Mouse (Mus musculus): Measurements from ENCODE around the gene Fbxo28. TPM values are rescaled to one million over a fixed set of nuclear protein-coding genes. Genes with fewer than 3 reads are reported as not detected.
A peak's percentile ranks its signal among the peaks of the same experiment; 100 is the strongest.
"Not testable (repeated sequence)": the region's sequence is repeated elsewhere in the genome, so short reads cannot be mapped to it uniquely, and the experiment has no call there.

Gene Fbxo28
- polyA plus RNA-seq, 1 experiment, result 8.1 TPM

DNA sequence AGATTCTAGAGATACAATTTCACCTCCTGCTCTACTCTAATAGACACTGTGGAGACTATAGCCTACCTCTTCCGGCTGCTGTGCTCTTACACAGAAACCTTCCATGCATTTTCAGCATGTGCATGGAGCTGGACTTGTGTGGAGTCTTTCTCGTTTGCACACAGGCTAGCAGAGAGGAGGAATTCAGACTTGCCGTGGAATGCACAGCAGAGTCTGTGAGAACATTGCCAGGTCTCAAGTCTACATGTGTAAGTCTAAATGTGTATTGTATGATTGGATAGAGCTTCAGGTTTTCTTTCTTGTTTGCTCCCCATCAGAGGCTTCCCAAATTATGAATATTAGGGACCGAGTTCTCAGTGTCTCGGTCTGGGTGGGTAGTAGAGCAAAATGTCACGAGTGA, 44.6 kb downstream of the Fbxo28 start:
- WGBS, result 91% methylated on average over 6 of the region's 6 CpGs
- DNase-seq (ENCODE audit: low read depth, low spot score), result no peak

DNA sequence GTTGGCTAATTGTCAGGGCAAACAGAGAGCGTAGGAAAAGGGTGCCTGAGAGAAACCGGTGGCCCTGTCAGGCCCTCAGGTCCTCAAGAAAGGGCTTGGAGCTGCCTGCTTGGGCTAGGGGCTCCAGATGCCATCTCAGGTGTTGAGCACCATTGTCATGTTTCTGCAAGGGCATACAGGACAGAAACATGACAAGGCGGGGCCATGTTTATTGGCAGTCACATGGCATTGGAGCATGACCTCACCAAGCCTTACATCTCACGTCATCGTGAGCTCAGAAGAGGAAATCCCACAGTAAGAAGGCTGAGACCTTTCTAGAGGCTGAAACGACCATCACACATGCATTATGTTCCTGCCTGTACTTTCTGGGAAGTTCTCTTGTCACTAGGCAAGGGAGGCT, 45.3 kb downstream of the Fbxo28 start:
- 78% methylated on average over 6 of the region's 6 CpGs for WGBS
- no peak for DNase-seq (ENCODE audit: low read depth, low spot score)

DNA sequence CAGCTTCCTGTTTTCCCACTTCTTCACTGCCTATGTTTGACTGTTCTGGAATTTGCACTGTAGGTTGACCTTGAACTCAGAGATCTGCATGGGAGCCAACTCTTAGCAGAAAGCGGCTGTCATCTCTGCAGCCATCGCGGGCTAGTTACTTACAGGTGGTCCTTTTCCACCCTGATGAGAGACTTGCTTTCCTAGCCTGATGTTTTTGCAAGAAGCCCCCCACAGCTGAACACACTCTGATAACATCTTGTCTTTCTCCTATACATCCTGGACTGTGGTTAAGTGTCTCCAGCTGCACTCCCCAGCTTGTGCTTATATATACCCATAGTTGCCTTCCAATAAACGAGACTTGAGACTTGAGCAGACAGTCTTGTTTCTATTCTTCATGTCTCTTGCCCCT, 49.1 kb downstream of the Fbxo28 start:
- 80% methylated on average over 4 of the region's 4 CpGs for WGBS
- no peak for DNase-seq (ENCODE audit: low read depth, low spot score)

DNA sequence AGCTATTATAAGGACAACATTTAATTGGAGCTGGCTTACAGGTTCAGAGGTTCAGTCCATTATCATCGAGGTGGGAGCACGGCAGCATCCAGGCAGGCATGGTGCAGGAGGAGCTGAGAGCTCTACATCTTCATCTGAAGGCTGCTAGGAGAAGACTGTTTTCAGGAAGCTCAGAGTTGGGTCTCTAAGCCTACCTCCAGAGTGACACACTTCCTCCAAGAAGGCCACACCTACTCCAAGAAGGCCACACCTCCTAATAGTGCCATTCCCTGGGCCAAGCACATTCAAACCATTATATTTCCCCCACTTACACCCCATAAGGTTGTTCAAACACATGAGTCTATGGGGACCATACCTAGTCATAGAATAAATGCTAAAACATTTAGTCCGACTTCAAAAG, 50.7 kb downstream of the Fbxo28 start:
- WGBS, result 86% methylated on average over 3 of the region's 3 CpGs
- not testable (repeated sequence) for DNase-seq (ENCODE audit: low read depth, low spot score)

DNA sequence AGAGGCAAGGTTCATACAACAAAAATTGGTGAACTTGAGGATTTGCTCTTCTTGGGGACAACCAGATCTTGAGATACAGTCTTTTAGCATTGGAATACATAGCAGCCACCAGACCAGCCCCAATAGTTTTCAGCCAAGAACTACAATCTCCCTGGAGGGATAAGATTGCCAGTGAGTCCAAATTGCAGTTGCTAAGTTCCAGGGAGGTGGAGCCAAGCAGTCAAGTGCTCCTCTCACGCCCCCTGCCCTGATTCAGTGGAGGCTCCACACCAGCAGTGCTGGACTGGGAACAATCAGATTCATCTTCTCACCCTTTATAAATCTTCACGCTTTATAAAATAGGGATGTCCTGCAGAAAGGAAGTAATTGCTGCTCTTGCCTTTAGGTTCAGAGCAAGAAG, 51.6 kb downstream of the Fbxo28 start:
- DNase-seq (ENCODE audit: low read depth, low spot score), result no peak

DNA sequence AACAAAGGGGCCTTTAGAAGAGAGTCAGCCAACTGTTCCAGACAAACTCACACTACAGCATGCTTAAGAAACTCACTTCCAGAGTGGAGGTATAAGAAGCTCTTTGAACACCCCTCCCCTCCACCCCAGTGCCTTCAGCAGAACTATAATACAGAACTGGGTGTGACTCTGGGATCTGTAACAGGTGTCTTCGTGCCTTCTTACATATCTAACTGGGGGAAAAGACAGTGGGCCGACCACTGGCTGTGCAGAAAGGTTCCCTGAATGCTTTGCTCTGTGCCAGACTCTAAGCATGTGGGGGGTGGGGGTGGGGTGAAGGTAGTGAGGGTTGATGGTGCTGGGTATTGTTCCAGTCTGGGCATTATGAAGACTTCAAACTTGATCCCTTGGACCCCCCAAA, 52.8 kb downstream of the Fbxo28 start:
- 46% methylated on average over 2 of the region's 2 CpGs for WGBS
- DNase-seq (ENCODE audit: low read depth, low spot score), result no peak

More for the DNA sequence above, 51.6 kb downstream of the Fbxo28 start:
- WGBS, result 54% methylated on average over 2 of the region's 2 CpGs

DNA sequence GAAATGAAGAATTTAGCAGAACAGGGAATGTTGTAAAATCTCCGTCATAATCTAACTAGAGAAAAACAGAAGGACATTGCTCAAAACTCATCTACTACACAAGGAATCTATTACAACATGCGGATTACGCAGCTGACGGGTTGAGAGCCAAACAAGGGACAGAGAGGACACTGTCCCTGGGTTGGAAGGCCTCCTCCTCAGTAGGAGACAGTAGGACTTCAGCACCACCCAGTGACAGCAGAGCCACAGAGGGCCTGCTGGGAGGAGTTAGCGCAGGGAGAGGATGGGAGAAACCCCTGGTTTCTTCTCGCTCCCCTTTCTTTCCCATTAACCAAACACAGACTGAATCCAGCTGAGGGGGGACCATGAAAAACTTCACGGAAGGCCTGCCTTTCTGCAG, 53.6 kb downstream of the Fbxo28 start:
- 83% methylated on average over 7 of the region's 7 CpGs for WGBS
- DNase-seq (ENCODE audit: low read depth, low spot score), result no peak

DNA sequence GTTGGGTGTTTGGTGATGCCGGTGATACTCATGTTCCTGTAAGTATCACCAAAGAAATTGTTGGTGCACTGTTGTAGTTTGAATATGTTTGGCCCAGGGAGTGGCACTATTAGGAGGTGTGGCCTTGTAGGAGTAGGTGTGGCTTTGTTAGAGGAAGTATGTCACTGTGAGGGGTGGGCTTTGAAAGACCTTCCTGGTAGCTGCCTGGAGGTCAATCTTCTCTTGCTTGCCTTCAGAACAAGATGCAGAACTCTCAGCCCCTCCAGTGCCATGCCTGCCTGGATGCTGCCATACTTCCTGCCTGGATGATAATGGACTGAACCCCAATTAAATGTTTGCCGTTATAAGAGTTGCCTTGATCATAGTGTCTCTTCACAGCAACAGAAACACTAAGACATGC, 56.6 kb downstream of the Fbxo28 start:
- DNase-seq (ENCODE audit: low read depth, low spot score), result no peak
- WGBS, result 92% methylated on average over 2 of the region's 2 CpGs

DNA sequence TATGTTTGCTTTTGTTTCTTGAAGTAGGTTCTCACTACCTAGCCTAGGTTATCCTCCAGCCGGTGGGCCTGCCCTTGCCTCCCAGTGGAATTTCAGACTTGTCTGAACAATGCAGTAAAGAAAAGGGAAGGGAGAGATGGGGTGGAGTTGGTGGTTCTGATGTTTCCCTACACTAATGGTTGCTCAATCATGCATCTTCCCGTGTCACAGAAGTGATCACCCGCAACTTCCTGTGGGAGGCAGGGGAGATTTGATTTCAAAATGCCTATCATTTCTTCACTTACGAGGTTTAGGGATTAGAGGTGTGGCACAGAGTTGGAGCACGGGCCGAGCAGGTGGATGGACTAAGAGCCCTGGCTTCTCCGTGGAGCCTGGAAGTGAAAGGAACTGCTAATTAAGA, 58.2 kb downstream of the Fbxo28 start:
- no peak for DNase-seq (ENCODE audit: low read depth, low spot score)
- WGBS, result 31% methylated on average over 7 of the region's 7 CpGs

DNA sequence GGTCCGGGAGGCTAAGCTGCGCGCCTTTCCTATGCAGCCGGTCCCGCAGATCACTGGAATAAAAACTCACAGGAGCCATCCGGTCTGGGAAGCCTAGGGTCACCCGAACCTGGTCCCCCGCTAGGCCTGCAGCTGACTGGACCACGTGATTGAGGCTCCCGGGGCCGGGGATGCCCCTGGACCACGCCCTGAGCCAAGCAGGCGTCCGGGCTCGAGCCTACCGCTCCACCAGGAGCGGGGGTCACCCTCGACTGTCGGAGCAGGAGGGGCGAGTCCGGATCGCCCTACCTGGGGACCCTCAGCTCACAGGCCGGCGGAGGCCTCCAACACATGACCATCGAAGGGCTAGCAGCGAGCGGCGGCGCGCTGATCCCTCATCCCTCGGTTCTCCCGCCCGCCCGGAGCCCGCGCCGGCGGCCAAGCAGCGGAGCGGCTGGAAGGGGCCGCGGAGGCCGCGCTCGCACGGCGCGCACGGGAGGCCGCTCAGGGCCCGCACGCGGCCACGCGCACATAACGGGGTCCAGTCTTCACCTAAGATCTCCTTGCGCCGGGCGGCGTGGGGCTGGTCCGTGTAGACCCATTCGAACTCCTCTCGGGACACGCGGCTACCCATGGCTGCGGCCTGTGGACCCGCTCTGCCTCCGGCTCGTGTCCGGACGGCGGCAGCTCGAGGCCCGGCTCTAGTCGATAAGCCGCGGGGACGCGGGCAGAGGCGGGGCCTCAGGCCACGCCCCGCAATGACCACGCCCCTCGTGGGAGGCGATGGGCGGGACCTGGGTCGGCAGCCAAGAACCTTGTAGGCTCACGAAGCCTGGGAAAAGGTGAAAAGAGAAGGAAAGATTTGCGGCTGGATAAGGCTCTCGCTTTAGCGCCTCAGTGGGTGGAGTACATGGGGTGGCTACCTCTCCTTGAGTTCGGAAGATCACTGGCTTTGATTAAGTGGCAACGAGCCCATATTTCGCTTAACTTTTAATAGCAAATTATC, 59.0 kb downstream of the Fbxo28 start, which contains the start of gene Degs1:
TSS of gene Degs1 (minus strand) at position 714 of the 985 bp plus-strand sequence.
- DNase-seq (ENCODE audit: low read depth, low spot score), result peak; percentile 71
- under 1% methylated on average over 94 of the region's 94 CpGs for WGBS

DNA sequence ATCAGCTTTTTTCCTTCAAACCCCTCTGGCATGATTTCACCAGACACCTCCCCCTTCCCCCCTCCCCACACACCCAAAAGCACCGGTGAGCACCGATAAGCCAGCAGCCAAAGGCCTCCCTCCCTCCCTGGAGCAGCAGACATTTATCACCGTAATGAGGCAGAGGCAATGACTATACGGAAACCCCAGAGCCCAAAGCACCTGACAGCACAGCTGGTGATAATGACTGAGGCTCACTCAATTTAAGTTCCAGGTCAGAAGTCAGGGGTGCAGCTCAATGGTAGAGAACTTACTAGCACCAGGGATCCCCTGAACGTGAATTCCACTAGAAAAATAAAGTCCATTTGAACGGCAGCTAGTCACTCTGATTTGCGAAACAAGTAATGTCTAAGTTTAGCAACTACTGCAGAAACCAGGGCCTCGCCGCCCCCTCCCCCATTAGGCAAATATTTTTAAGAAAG, 60.1 kb downstream of the Fbxo28 start:
- DNase-seq (ENCODE audit: low read depth, low spot score), result peak; percentile 8
- 17% methylated on average over 9 of the region's 9 CpGs for WGBS

DNA sequence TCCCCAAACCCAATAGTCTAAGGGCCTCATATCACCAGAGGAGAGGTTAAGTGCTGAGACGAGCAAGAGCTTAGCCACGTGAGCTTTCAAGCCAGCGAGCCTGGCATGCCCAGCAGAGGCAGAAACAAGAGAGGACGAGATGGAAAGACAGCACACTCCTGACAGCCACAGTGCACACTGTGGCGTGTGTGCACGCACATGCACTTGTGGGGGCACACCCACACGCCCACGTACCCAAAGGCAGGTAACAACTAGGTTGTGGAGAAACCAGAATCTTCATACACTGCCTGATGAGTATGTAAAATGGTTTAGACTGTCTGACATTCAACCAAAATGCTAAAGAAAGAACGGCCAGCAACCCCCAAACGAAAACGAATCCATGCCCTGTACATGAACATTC, 60.9 kb downstream of the Fbxo28 start:
- 82% methylated on average over 11 of the region's 11 CpGs for WGBS
- no peak for DNase-seq (ENCODE audit: low read depth, low spot score)

DNA sequence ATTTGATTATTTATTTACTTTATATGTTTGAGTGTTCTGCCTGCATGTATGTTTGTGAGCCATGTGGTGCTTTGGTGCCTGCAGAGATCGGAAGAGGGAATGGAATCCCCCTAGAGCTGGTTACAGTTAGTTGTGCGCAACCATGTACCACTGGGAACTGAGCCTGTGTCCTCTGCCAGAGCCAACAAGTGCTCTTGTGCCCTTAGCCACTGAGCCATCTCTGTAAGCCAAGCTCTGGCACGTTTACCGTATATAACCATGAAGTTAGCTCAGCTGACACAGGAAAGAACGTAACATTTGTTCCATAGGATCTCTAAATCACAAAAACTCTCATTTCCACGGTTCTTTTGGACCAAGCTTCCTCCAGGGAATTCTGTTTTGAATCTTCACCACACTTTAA, 61.4 kb downstream of the Fbxo28 start:
- WGBS, result 83% methylated on average over 6 of the region's 6 CpGs
- no peak for DNase-seq (ENCODE audit: low read depth, low spot score)

DNA sequence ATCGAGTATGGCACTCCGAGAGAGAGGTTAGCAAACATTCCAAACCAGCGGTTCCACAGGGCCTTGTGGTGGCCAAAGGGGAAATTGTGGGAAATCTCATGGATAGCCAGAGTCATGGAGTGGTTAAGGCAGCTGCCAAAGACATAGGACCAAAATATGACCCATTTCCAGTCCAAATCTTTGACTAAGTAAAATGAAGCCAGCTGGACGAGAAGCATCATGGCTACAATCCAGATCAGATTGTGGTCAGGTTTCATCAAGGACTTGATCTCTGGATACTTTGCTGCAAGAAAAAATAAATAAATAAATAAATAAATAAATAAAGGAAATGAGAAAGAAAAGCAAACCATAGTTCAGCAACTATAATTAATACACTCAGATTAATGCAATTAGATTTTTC, 62.0 kb downstream of the Fbxo28 start:
- no peak for DNase-seq (ENCODE audit: low read depth, low spot score)
- 88% methylated on average over 4 of the region's 4 CpGs for WGBS

DNA sequence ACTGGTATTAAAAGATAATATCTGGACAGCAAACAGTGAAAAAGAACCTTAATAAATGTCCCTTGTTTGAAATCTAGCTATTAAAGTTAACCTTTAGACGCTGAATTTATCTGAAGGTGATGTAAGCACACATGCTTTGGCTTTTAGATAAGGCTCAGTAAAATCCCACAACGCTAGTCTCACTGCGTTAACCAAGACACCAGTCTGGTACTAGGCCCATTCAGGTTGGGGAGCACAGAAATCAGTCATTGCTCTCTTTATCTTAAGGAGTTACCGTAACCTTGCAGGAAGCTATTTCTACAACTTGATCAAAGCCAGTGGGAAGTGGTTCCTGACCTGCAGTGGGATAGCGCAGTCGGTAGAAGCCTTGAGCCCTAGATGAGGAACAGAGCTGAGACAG, 66.3 kb downstream of the Fbxo28 start:
- no peak for DNase-seq (ENCODE audit: low read depth, low spot score)
- 85% methylated on average over 6 of the region's 6 CpGs for WGBS

DNA sequence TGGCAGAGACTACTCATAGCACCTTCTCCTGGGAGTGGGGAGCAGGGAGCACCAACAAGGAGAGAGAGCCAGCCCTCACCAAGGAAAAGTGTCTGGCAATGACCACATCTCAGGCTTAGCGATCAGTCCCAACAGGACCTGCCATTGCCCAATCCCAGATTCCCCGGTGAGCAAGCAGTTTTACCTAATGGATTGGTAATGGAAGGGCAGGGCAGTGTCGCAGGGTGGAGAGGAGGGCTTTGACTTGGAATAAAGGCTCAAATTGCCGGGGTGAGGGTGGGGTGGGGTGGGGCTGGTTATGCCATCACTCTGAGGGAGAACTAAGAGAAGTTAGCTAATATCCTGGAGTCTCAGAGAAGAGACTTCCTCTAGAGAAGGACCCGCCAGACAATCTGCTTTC, 69.8 kb downstream of the Fbxo28 start:
- no peak for DNase-seq (ENCODE audit: low read depth, low spot score)
- WGBS, result 53% methylated on average over 5 of the region's 5 CpGs

DNA sequence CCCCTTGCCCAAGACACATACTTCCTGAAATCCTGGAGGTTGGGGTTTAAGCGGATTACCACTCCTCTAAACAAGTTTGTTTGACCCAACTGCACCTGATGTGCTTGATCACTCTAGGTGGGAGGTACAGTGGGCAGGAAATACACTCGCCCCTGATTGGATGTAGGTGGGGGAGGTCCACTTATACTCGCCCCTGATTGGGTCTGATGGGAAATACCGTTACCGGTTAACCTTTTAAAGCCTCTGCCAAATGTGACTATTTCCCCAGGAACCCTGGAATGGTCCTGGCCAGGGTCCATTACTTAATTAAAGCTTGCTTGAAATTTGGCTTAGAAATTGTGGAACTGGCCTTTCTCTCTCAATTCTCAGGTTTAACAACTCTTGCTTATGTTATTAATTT, 70.3 kb downstream of the Fbxo28 start:
- DNase-seq (ENCODE audit: low read depth, low spot score), result no peak
- WGBS, result 89% methylated on average over 5 of the region's 5 CpGs

DNA sequence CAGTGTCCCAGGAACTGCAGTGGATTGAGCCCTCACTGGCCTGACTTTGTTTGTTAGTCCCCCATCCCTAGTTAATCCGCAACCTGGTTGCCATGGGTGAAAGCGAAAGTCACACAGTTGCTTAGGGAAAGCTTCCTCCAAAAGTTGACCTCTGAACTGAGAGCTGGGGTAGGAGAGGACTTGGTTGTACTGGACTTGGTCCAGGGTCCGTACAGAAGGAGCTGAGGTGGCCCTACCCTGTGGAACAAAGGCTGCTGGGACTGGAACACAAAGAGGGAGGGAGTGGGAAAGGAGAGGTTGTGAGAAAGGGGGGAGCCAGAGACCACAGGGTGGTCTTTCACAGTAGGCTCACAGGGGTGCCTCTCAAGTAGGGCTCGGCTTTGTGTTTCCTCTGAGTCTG, 73.1 kb downstream of the Fbxo28 start:
- DNase-seq (ENCODE audit: low read depth, low spot score), result peak; percentile 57
- 34% methylated on average over 4 of the region's 4 CpGs for WGBS

DNA sequence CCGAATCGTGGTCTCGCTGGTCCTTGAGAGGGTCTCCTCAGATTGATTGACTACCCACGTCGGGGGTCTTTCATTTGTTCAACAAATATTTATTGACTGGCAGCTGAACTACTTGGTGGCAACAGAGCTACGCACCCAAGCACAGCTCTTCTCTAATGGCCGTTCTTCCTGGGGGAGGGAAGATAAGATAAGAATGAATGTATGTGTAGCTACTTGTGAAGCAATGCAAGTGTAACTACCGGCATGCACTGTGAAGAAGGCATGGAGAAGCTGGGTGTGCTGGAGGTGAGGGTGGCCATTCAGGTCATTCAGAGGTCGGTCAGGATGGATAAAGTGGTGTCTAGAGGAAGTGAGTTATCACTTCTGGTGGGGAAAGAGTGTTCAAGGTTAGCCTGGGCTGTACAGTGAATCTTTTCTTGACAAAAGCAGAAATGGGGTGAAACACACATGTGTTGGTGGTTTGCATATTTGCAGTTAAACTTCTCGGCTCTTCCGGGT, 75.4 kb downstream of the Fbxo28 start:
- 90% methylated on average over 11 of the region's 11 CpGs for WGBS
- DNase-seq (ENCODE audit: low read depth, low spot score), result no peak
